Comparison of ENCODE assay signal across 11 mouse cellular contexts in the genomic region with DNA sequence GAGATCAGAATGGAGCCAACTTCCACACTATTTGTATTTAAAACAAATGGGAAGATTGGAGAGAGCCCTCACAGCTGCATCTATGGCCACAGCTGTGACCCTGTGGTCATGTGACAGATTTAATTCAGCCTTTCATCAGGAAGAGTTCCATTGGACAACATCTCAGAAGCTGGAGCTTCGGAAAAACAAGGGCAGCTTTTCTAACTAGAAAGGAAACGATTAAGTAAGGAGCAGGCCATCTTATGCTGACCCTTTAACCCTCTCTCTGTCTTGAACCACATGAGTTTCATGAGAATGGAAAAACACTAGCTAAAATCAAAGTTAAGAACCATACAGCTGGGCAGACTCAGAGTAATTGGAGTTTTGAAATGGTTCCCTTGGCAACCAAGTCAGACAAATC.
DNase-seq lines count a peak whose midpoint lies in the region; ATAC-seq and TF ChIP-seq lines count a peak whose summit lies in the region.
"Had no signal": no experiment of that assay in that cellular context is flagged by ENCODE, and none has a peak within 500 bp of the region (broad histone marks: within the 10 kb centered on the region; RNA-seq: fewer than 3 reads in every experiment).

No protein-coding gene starts in this region.

- no peak for ATAC-seq in embryonic facial prominence, embryonic 11.5 days (replicated peaks; ENCODE audit: insufficient number of reproducible peaks, low FRiP score, low TSS enrichment, low read depth)

- DNase-seq in embryo, embryonic 10.5 days (ENCODE audit: low spot score): peak; percentile 38
- no peak for DNase-seq in embryo, embryonic 9.5 days (ENCODE audit: extremely low spot score)
- DNase-seq in kidney, adult 11 months: peak; percentile 13
- DNase-seq in kidney, adult 18-20 months: no peak
- peak; percentile 52 for DNase-seq in embryonic facial prominence, embryonic 11.5 days (ENCODE audit: low spot score)
- DNase-seq in mesoderm, embryonic 11.5 days (ENCODE audit: low read depth, low spot score): peak; percentile 48
- DNase-seq in adrenal gland, adult 8-10 months: no peak
- no peak for DNase-seq in layer of hippocampus, adult 2 months (ENCODE audit: low spot score in 2 of 2)
- DNase-seq: cerebellum, adult 9-10 months had no signal

- H3K9me3 ChIP-seq in embryonic facial prominence, embryonic 11.5 days (replicated peaks; ENCODE audit: control insufficient read depth, low read length): no peaks in the 10 kb centered on the region
- H3K9me3 ChIP-seq: liver, embryonic 15.5 days had no signal

- H3K27ac ChIP-seq in embryonic facial prominence, embryonic 11.5 days (replicated peaks; ENCODE audit: low read depth, low read length): no peak overlapping the region
- H3K27ac ChIP-seq in layer of hippocampus, adult 2 months: no peak overlapping the region
- H3K27ac ChIP-seq: liver, embryonic 15.5 days had no signal

- no peaks in the 10 kb centered on the region for H3K4me1 ChIP-seq in embryonic facial prominence, embryonic 11.5 days (ENCODE audit: control insufficient read depth, insufficient read depth, low read length)
- H3K4me1 ChIP-seq: liver, embryonic 15.5 days had no signal

- no peaks in the 10 kb centered on the region for H3K27me3 ChIP-seq in embryonic facial prominence, embryonic 11.5 days (ENCODE audit: control insufficient read depth, insufficient read depth, low read length)
- H3K27me3 ChIP-seq: liver, embryonic 15.5 days had no signal

- WGBS in embryonic facial prominence, embryonic 11.5 days: 40% methylated on average over 2 of the region's 2 CpGs

- H3K9ac ChIP-seq in embryonic facial prominence, embryonic 11.5 days (replicated peaks; ENCODE audit: low read length): no peak overlapping the region
- H3K9ac ChIP-seq: liver, embryonic 15.5 days had no signal

- no peak for TF ChIP-seq CTCF in layer of hippocampus, adult 2 months (conservative IDR thresholded peaks at IDR 0.05)

- H3K4me3 ChIP-seq in embryonic facial prominence, embryonic 11.5 days (ENCODE audit: low read depth, low read length): no peak overlapping the region
- no peak overlapping the region for H3K4me3 ChIP-seq in layer of hippocampus, adult 2 months
- H3K4me3 ChIP-seq: erythroblast, embryonic 14.5 days; liver, embryonic 15.5 days had no signal

- H3K4me2 ChIP-seq in embryonic facial prominence, embryonic 11.5 days (ENCODE audit: low read depth, low read length): no peak overlapping the region
- H3K4me2 ChIP-seq: liver, embryonic 15.5 days had no signal

- H3K36me3 ChIP-seq in embryonic facial prominence, embryonic 11.5 days (replicated peaks; ENCODE audit: control insufficient read depth, insufficient read depth, low read depth, low read length): no peaks in the 10 kb centered on the region
- H3K36me3 ChIP-seq: liver, embryonic 15.5 days had no signal

Comparison
In these comparisons a context has a peak if more than half of its experiments do, and no peak if none do; other contexts are left out.
1. DNase-seq: peak in embryo, embryonic 10.5 days (single experiment), kidney, adult 11 months (single experiment), embryonic facial prominence, embryonic 11.5 days (single experiment) and mesoderm, embryonic 11.5 days (single experiment); none in embryo, embryonic 9.5 days (single experiment), kidney, adult 18-20 months (single experiment), adrenal gland, adult 8-10 months (single experiment) and layer of hippocampus, adult 2 months (0 of 2).